Mouse (Mus musculus) ES-Bruce4 (cell line): ENCODE results near the gene Myo5c.

Experiments
- CTCF ChIP-seq: IDR thresholded peaks from one replicate; pipeline ENCODE4 v1.8.1; 2011; ENCODE audit warnings: low read depth, low read length
- EP300 ChIP-seq: IDR thresholded peaks from 2 replicates; pipeline ENCODE4 v1.6.1; 2011; ENCODE audit warnings: low read depth, low read length; ENCODE audit not compliant: insufficient read depth
- POLR2A ChIP-seq: IDR thresholded peaks from one replicate; pipeline ENCODE4 v1.8.1; 2011; ENCODE audit warnings: low read length; ENCODE audit not compliant: insufficient read depth

DNA sequence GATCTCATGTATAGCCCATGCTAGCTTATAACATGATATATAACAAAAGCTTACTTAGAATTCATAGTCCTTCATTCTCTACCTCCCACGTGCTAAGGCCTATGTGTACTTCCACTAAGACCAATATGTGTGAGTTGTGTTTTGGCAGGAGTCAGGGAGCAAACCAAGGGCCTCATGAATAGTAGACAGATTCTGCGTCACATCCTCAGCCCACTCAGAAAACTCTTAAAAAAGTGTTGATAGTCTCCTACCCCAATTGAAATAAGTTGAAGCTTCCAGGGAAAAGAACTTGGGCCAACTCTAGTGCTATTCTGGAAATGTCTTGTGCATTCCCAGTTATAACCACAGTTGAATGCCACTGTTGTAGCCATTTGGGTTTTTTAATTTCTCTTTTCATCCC, 29.8 kb upstream of the Myo5c start:
- TF ChIP-seq CTCF = no peak
- no peak for TF ChIP-seq POLR2A
- no peak for TF ChIP-seq EP300
